Mouse (Mus musculus): Measurements from ENCODE around the gene Adamts6. TPM values are rescaled to one million over a fixed set of nuclear protein-coding genes. Genes with fewer than 3 reads are reported as not detected.
A peak's percentile ranks its signal among the peaks of the same experiment; 100 is the strongest.

Adamts6 gene
- 0.96 and 1.1 TPM in 2 replicates for polyA plus RNA-seq (2015; fragmentation: Nextera tagmentation; extraction: Ambion mirVana)

- ATAC-seq (ENCODE audit: low FRiP score) = 0 out of 2 replicates have a peak, but pooled peaks have one; percentile 33
- peak within 1 kb of the TSS; percentile 75 for H3K27ac ChIP-seq (replicated peaks)
- no peaks in the 10 kb centered on the region for H3K36me3 ChIP-seq
- H3K4me2 ChIP-seq = peak within 1 kb of the TSS; percentile 81
- WGBS = under 1% methylated on average over 23 of the region's 23 CpGs
- H3K9me3 ChIP-seq (replicated peaks) = no peaks in the 10 kb centered on the region
- peak within 1 kb of the TSS; percentile 48 for H3K9ac ChIP-seq (replicated peaks)
- H3K4me3 ChIP-seq (replicated peaks) = peak within 1 kb of the TSS; percentile 43
- H3K4me1 ChIP-seq = peaks cover 28% of the 10 kb centered on the region
- H3K27me3 ChIP-seq (replicated peaks) = no peaks in the 10 kb centered on the region
Measured at GRCm38 (mm10) chr13:104287366-104288225, at the start of gene Adamts6. Gene Adamts6, plus strand, starts transcription at chr13:104287835.

GRCm38 (mm10) chr13:104258997-104259396, 28.6 kb upstream of the Adamts6 start:
- Histone ChIP-seq H3K4me3 (replicated peaks) (no peak overlapping the region), H3K9ac (replicated peaks) (no peak overlapping the region), H3K27ac (replicated peaks) (no peak overlapping the region), H3K36me3 (no peaks in the 10 kb centered on the region), H3K4me1 (no peaks in the 10 kb centered on the region), H3K27me3 (replicated peaks) (no peaks in the 10 kb centered on the region), H3K9me3 (replicated peaks) (0 out of 2 replicates have a peak, but pooled peaks cover 2% of the 10 kb centered on the region), H3K4me2 (no peak overlapping the region)
- 94% methylated on average over 3 of the region's 3 CpGs for WGBS
- no peak for ATAC-seq (ENCODE audit: low FRiP score)

- H3K27me3 ChIP-seq (replicated peaks) = no peaks in the 10 kb centered on the region
- 1% methylated on average over 2 of the region's 2 CpGs for WGBS
- H3K4me3 ChIP-seq (replicated peaks) = 0 out of 2 replicates have a peak overlapping the region, but pooled peaks have one; percentile 43
- peak overlapping the region; percentile 81 for H3K4me2 ChIP-seq
- 0 out of 2 replicates have a peak, but pooled peaks have one; percentile 30 for ATAC-seq (ENCODE audit: low FRiP score)
- H3K27ac ChIP-seq (replicated peaks) = no peak overlapping the region
- H3K4me1 ChIP-seq = peaks cover 28% of the 10 kb centered on the region
- no peaks in the 10 kb centered on the region for H3K9me3 ChIP-seq (replicated peaks)
- no peaks in the 10 kb centered on the region for H3K36me3 ChIP-seq
- H3K9ac ChIP-seq (replicated peaks) = no peak overlapping the region
Measured at GRCm38 (mm10) chr13:104285031-104285431, 2.6 kb upstream of the Adamts6 start.

- ATAC-seq (ENCODE audit: low FRiP score) = no peak
- WGBS = under 1% methylated on average over 10 of the region's 10 CpGs
- no peaks in the 10 kb centered on the region for H3K27me3 ChIP-seq (replicated peaks)
- H3K9ac ChIP-seq (replicated peaks) = peak overlapping the region; percentile 48
- peak overlapping the region; percentile 43 for H3K4me3 ChIP-seq (replicated peaks)
- peaks cover 28% of the 10 kb centered on the region for H3K4me1 ChIP-seq
- peak overlapping the region; percentile 81 for H3K4me2 ChIP-seq
- H3K9me3 ChIP-seq (replicated peaks) = no peaks in the 10 kb centered on the region
- peak overlapping the region; percentile 69 for H3K27ac ChIP-seq (replicated peaks)
- no peaks in the 10 kb centered on the region for H3K36me3 ChIP-seq
Measured at GRCm38 (mm10) chr13:104285737-104286311, 1.8 kb upstream of the Adamts6 start.

GRCm38 (mm10) chr13:104286336-104286735, 1.3 kb upstream of the Adamts6 start:
- Histone ChIP-seq H3K4me1 (peaks cover 28% of the 10 kb centered on the region), H3K27ac (replicated peaks) (peak overlapping the region; percentile 75), H3K4me3 (replicated peaks) (peak overlapping the region; percentile 43), H3K9me3 (replicated peaks) (no peaks in the 10 kb centered on the region), H3K27me3 (replicated peaks) (no peaks in the 10 kb centered on the region), H3K4me2 (peak overlapping the region; percentile 81), H3K9ac (replicated peaks) (peak overlapping the region; percentile 48; the same call in 1 of the 2 replicates), H3K36me3 (no peaks in the 10 kb centered on the region)
- ATAC-seq (ENCODE audit: low FRiP score) = no peak
- WGBS = 1% methylated on average over 4 of the region's 4 CpGs

GRCm38 (mm10) chr13:104286897-104287309, 732 bp upstream of the Adamts6 start:
- Histone ChIP-seq H3K4me3 (replicated peaks) (peak overlapping the region; percentile 43), H3K36me3 (no peaks in the 10 kb centered on the region), H3K27ac (replicated peaks) (peak overlapping the region; percentile 75), H3K9me3 (replicated peaks) (no peaks in the 10 kb centered on the region), H3K27me3 (replicated peaks) (no peaks in the 10 kb centered on the region), H3K4me1 (peaks cover 28% of the 10 kb centered on the region), H3K9ac (replicated peaks) (peak overlapping the region; percentile 48; the same call in 1 of the 2 replicates), H3K4me2 (peak overlapping the region; percentile 81)
- WGBS = 1% methylated on average over 10 of the region's 10 CpGs
- ATAC-seq (ENCODE audit: low FRiP score) = peak; percentile 94

GRCm38 (mm10) chr13:104288226-104288859, 708 bp downstream of the Adamts6 start:
- WGBS = under 1% methylated on average over 7 of the region's 7 CpGs
- no peaks in the 10 kb centered on the region for H3K9me3 ChIP-seq (replicated peaks)
- peak overlapping the region; percentile 81 for H3K4me2 ChIP-seq
- ATAC-seq (ENCODE audit: low FRiP score) = peak; percentile 48; the same call in 1 of the 2 replicates
- H3K4me1 ChIP-seq = peaks cover 28% of the 10 kb centered on the region
- H3K36me3 ChIP-seq = no peaks in the 10 kb centered on the region
- H3K9ac ChIP-seq (replicated peaks) = peak overlapping the region; percentile 33
- no peaks in the 10 kb centered on the region for H3K27me3 ChIP-seq (replicated peaks)
- H3K27ac ChIP-seq (replicated peaks) = peak overlapping the region; percentile 75
- peak overlapping the region; percentile 43 for H3K4me3 ChIP-seq (replicated peaks)

- peak overlapping the region; percentile 81 for H3K4me2 ChIP-seq
- H3K36me3 ChIP-seq = no peaks in the 10 kb centered on the region
- no peak for ATAC-seq (ENCODE audit: low FRiP score)
- H3K27me3 ChIP-seq (replicated peaks) = no peaks in the 10 kb centered on the region
- H3K4me3 ChIP-seq (replicated peaks) = no peak overlapping the region
- peaks cover 28% of the 10 kb centered on the region for H3K4me1 ChIP-seq
- H3K9me3 ChIP-seq (replicated peaks) = no peaks in the 10 kb centered on the region
- no peak overlapping the region for H3K9ac ChIP-seq (replicated peaks)
- H3K27ac ChIP-seq (replicated peaks) = no peak overlapping the region
Measured at GRCm38 (mm10) chr13:104289176-104289575, 1.5 kb downstream of the Adamts6 start.

- no peaks in the 10 kb centered on the region for H3K4me1 ChIP-seq
- no peaks in the 10 kb centered on the region for H3K27me3 ChIP-seq (replicated peaks)
Measured at GRCm38 (mm10) chr13:104295472-104295871, 7.8 kb downstream of the Adamts6 start.

GRCm38 (mm10) chr13:104329336-104329735, 41.7 kb downstream of the Adamts6 start:
- Histone ChIP-seq H3K27ac (replicated peaks) (0 out of 2 replicates have a peak overlapping the region, but pooled peaks have one; percentile 2), H3K4me3 (replicated peaks) (no peak overlapping the region), H3K9ac (replicated peaks) (no peak overlapping the region), H3K9me3 (replicated peaks) (no peaks in the 10 kb centered on the region), H3K4me2 (no peak overlapping the region), H3K27me3 (replicated peaks) (no peaks in the 10 kb centered on the region), H3K4me1 (peaks cover 2% of the 10 kb centered on the region; the same call in 1 of the 2 replicates), H3K36me3 (no peaks in the 10 kb centered on the region)
- ATAC-seq (ENCODE audit: low FRiP score) = 0 out of 2 replicates have a peak, but pooled peaks have one; percentile 8
- 92% methylated on average over 3 of the region's 3 CpGs for WGBS

More at GRCm38 (mm10) chr13:104295472-104295871, 7.8 kb downstream of the Adamts6 start:
- Histone ChIP-seq H3K27ac (replicated peaks) (no peak overlapping the region), H3K9ac (replicated peaks) (no peak overlapping the region), H3K4me3 (replicated peaks) (no peak overlapping the region), H3K9me3 (replicated peaks) (no peaks in the 10 kb centered on the region), H3K36me3 (no peaks in the 10 kb centered on the region), H3K4me2 (no peak overlapping the region)
- WGBS = 82% methylated on average over 1 of the region's 1 CpGs
- ATAC-seq (ENCODE audit: low FRiP score) = no peak

- Histone ChIP-seq H3K36me3 (no peaks in the 10 kb centered on the region), H3K9me3 (replicated peaks) (no peaks in the 10 kb centered on the region), H3K27ac (replicated peaks) (no peak overlapping the region), H3K27me3 (replicated peaks) (no peaks in the 10 kb centered on the region), H3K4me3 (replicated peaks) (no peak overlapping the region), H3K9ac (replicated peaks) (no peak overlapping the region), H3K4me1 (peaks cover 2% of the 10 kb centered on the region; the same call in 1 of the 2 replicates), H3K4me2 (no peak overlapping the region)
- peak; percentile 86 for ATAC-seq (ENCODE audit: low FRiP score)
- 40% methylated on average over 2 of the region's 2 CpGs for WGBS
Measured at GRCm38 (mm10) chr13:104329742-104330141, 42.1 kb downstream of the Adamts6 start.

Measured in neural tube, embryonic 15.5 days (tissue).